Mouse (Mus musculus) forebrain, embryonic 15.5 days (tissue): ENCODE results near the gene Zfp286. TPM values are rescaled to one million over a fixed set of nuclear protein-coding genes. Genes with fewer than 3 reads are reported as not detected.

Experiments
- ATAC-seq: fragments of 200-750 bp; cut with Nextera tagmentation; replicated peaks from 2 replicates; pipeline ENCODE4 v1.8.0; 2017; ENCODE audit warnings: mild to moderate bottlenecking, moderate TSS enrichment, moderate library complexity
- H3K27ac ChIP-seq: fragments of 300-500 bp; sonication (generic); replicated peaks from 2 replicates; pipeline ENCODE4 v1.5.1; 2015; ENCODE audit warnings: mild to moderate bottlenecking, inconsistent platforms
- H3K27me3 ChIP-seq: fragments of 300-500 bp; sonication (generic); 2 replicates; pipeline ENCODE4 v1.6.1; 2015; ENCODE audit warnings: inconsistent platforms
- H3K36me3 ChIP-seq: fragments of 300-500 bp; sonication (generic); 2 replicates; pipeline ENCODE4 v1.6.1; 2015; ENCODE audit warnings: mild to moderate bottlenecking, inconsistent platforms
- H3K4me1 ChIP-seq: fragments of 300-500 bp; sonication (generic); 2 replicates; pipeline ENCODE4 v1.6.1; 2015; ENCODE audit warnings: inconsistent platforms
- H3K4me2 ChIP-seq: fragments of 300-500 bp; sonication (generic); replicated peaks from 2 replicates; pipeline ENCODE4 v1.6.1; 2015; ENCODE audit warnings: mild to moderate bottlenecking, inconsistent platforms
- H3K4me3 ChIP-seq: fragments of 300-500 bp; sonication (generic); 2 replicates; pipeline ENCODE4 v1.5.1; 2015; ENCODE audit warnings: mild to moderate bottlenecking, inconsistent platforms
- H3K9ac ChIP-seq: fragments of 300-500 bp; sonication (generic); replicated peaks from 2 replicates; pipeline ENCODE4 v1.6.1; 2015; ENCODE audit warnings: mild to moderate bottlenecking, inconsistent platforms
- H3K9me3 ChIP-seq: fragments of 300-500 bp; sonication (generic); 2 replicates; pipeline ENCODE4 v1.6.1; 2016; ENCODE audit warnings: inconsistent platforms
- WGBS: fragments of 180-500 bp; shearing (Covaris S2); methylation state at CpG from one replicate; pipeline ENCODE4 v1.1.7; 2015; ENCODE audit warnings: mixed read lengths; 5-methylcytosine and 5-hydroxymethylcytosine counted together
- polyA plus RNA-seq: library from polyadenylated mRNA; unstranded; fragments of >200 nt; fragmentation: Nextera tagmentation; extraction: Ambion mirVana; gene quantifications from 2 replicates; pipeline ENCODE4 v1.2.1, GENCODE M21; 2015

Gene Zfp286
- polyA plus RNA-seq, 1 experiment from 2014 or later: 41.8 TPM

DNA sequence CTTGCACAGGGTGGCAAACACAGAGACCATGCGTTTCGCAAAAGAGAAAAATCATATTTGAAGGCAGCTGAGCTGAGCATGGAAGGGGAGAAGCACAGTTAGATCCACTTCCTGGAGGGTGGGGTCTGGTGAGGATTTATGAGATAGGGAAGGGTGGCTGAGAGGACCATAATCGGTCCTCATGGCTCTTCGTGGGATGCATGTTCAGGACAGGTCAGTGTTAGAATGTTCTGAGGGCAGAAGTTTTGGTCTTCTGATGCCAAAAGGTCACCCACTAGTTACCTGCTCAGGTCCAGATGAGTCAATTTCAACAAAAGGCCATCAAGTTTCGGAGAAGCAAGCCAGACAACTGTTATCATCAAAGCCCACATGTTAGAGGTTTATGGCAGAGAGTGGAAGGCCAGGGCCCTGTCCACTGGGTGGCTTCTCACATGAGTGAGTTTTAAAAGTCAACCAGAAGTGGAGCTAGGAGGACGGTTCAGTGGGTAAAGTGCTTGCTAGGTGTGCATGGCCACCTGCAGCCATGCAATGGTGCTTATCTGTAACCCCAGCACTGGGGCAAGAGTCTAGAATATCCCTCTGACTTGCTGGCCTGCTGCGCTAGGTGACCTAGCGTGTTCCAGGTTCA lies 29.9 kb upstream of the Zfp286 start:
- H3K4me2 ChIP-seq: no peak overlapping the region; the same call in 1 of the 2 replicates
- ATAC-seq: no peak
- WGBS: 95% methylated on average over 8 of the region's 8 CpGs
- no peaks in the 10 kb centered on the region for H3K27me3 ChIP-seq
- no peaks in the 10 kb centered on the region for H3K9me3 ChIP-seq
- H3K4me1 ChIP-seq: peaks cover 17% of the 10 kb centered on the region
- no peak overlapping the region for H3K27ac ChIP-seq
- no peaks in the 10 kb centered on the region for H3K36me3 ChIP-seq
- no peak overlapping the region for H3K4me3 ChIP-seq
- H3K9ac ChIP-seq: no peak overlapping the region

GRCm38 (mm10) chr11:62816591-62816990 lies 27.3 kb upstream of the Zfp286 start:
- Histone ChIP-seq H3K36me3 (no peaks in the 10 kb centered on the region), H3K4me1 (peaks cover 17% of the 10 kb centered on the region), H3K4me3 (no peak overlapping the region), H3K9ac (no peak overlapping the region), H3K9me3 (no peaks in the 10 kb centered on the region), H3K27ac (no peak overlapping the region), H3K27me3 (no peaks in the 10 kb centered on the region), H3K4me2 (no peak overlapping the region)
- WGBS: 69% methylated on average over 6 of the region's 6 CpGs
- no peak for ATAC-seq

DNA sequence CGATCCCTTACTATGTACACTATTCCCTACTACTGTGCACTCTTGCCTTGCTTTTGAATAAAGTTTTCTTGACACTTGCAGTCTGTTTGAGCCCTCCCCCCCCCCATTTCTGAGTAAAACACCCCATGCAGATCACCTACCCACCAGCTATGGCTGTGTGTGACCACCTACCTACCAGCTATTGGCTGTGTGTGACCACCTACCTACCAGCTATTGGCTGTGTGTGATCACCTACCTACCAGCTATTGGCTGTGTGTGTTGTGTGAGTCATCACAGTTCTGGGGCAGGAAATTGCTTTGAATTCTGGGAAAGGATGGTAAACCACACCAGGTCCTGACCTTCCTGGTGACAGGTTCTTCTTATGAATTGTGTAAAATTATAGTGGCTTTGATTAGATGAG lies 26.2 kb upstream of the Zfp286 start:
- Histone ChIP-seq H3K9ac (no peak overlapping the region), H3K4me1 (peaks cover 10% of the 10 kb centered on the region), H3K27me3 (no peaks in the 10 kb centered on the region), H3K4me3 (no peak overlapping the region), H3K36me3 (no peaks in the 10 kb centered on the region), H3K4me2 (no peak overlapping the region), H3K27ac (no peak overlapping the region), H3K9me3 (no peaks in the 10 kb centered on the region)
- no peak for ATAC-seq
- WGBS: 95% methylated on average over 1 of the region's 1 CpGs

DNA sequence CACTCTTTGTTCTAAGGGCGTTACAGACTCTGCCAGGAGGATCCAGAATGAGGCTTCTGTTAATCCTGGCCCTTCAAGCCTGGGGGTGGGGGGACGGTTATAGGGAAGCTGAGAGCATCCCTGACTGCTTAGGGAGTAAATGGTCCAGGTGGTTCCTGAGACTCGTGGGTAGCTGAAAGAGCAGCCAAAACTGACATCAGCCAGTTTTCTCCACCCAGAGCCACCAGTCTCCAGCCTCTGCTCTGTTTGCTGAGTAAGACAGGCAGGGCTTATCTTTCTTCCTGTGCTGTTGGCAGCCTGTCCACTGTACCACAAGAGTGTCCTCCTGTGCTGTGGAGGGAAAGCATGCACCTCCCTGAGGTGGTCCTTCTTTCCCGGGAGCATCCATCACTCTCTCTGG lies 25.4 kb upstream of the Zfp286 start:
- ATAC-seq: no peak
- no peaks in the 10 kb centered on the region for H3K9me3 ChIP-seq
- H3K4me3 ChIP-seq: no peak overlapping the region
- no peak overlapping the region for H3K4me2 ChIP-seq
- no peak overlapping the region for H3K9ac ChIP-seq
- no peaks in the 10 kb centered on the region for H3K27me3 ChIP-seq
- WGBS: 63% methylated on average over 4 of the region's 4 CpGs
- peaks cover 2% of the 10 kb centered on the region; the same call in 1 of the 2 replicates for H3K4me1 ChIP-seq
- no peaks in the 10 kb centered on the region for H3K36me3 ChIP-seq
- H3K27ac ChIP-seq: no peak overlapping the region

DNA sequence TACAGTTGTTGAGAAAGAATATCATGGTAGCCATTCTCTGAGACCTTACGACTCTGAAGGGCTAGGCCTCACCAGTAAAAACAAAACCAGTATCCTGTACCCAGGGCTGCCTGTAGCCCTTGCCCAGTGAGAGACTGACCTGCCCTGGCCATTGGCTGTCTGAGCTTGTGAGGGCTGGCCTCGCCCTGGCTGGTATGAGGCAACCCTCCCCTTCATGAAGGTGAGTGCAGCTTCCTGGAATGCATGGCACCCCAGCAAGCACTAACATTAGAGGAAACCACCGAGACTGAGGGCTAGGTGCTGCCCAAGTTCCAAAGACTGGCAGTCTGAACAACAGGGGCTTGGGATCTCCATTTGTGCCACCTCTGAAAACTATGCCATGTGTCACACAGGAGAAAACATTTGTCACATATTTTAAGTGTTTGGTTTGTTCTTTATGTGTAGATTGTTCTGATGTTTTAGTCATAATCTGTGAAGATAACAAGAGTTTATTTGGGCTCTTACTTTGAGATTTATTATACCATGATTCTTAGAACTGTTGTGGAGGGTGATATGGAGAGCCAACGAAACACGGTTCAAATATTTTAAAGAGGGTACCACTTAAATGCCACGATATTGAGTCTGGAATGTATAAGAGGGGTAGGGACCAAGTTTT lies 24.8 kb upstream of the Zfp286 start:
- Histone ChIP-seq H3K4me1 (no peaks in the 10 kb centered on the region), H3K4me3 (no peak overlapping the region), H3K27ac (no peak overlapping the region), H3K27me3 (no peaks in the 10 kb centered on the region), H3K9me3 (no peaks in the 10 kb centered on the region), H3K4me2 (no peak overlapping the region), H3K9ac (no peak overlapping the region), H3K36me3 (no peaks in the 10 kb centered on the region)
- 72% methylated on average over 6 of the region's 6 CpGs for WGBS
- ATAC-seq: no peak

GRCm38 (mm10) chr11:62813497-62813896 lies 24.2 kb upstream of the Zfp286 start:
- no peaks in the 10 kb centered on the region for H3K4me1 ChIP-seq
- WGBS: 60% methylated on average over 1 of the region's 1 CpGs
- no peak for ATAC-seq
- H3K9ac ChIP-seq: no peak overlapping the region
- H3K9me3 ChIP-seq: no peaks in the 10 kb centered on the region
- H3K27me3 ChIP-seq: no peaks in the 10 kb centered on the region
- no peak overlapping the region for H3K27ac ChIP-seq
- no peak overlapping the region for H3K4me2 ChIP-seq
- no peaks in the 10 kb centered on the region for H3K36me3 ChIP-seq
- H3K4me3 ChIP-seq: no peak overlapping the region

GRCm38 (mm10) chr11:62812268-62812667 lies 23.0 kb upstream of the Zfp286 start:
- no peaks in the 10 kb centered on the region for H3K9me3 ChIP-seq
- H3K36me3 ChIP-seq: no peaks in the 10 kb centered on the region
- H3K4me3 ChIP-seq: no peak overlapping the region
- no peak overlapping the region for H3K9ac ChIP-seq
- no peaks in the 10 kb centered on the region for H3K4me1 ChIP-seq
- ATAC-seq: no peak
- no peaks in the 10 kb centered on the region for H3K27me3 ChIP-seq
- WGBS: 85% methylated on average over 6 of the region's 6 CpGs
- H3K4me2 ChIP-seq: no peak overlapping the region
- no peak overlapping the region for H3K27ac ChIP-seq

- H3K4me3 ChIP-seq: no peak overlapping the region
- H3K9me3 ChIP-seq: no peaks in the 10 kb centered on the region
- no peaks in the 10 kb centered on the region for H3K36me3 ChIP-seq
- no peak overlapping the region for H3K4me2 ChIP-seq
- WGBS: 79% methylated on average over 4 of the region's 4 CpGs
- no peaks in the 10 kb centered on the region for H3K27me3 ChIP-seq
- no peak overlapping the region for H3K9ac ChIP-seq
- H3K4me1 ChIP-seq: no peaks in the 10 kb centered on the region
- no peak for ATAC-seq
- H3K27ac ChIP-seq: no peak overlapping the region
Observed at GRCm38 (mm10) chr11:62809201-62809600, 19.9 kb upstream of the Zfp286 start.

- Histone ChIP-seq H3K9me3 (no peaks in the 10 kb centered on the region), H3K4me2 (no peak overlapping the region), H3K36me3 (no peaks in the 10 kb centered on the region), H3K4me3 (no peak overlapping the region), H3K9ac (no peak overlapping the region), H3K27me3 (no peaks in the 10 kb centered on the region), H3K27ac (no peak overlapping the region), H3K4me1 (no peaks in the 10 kb centered on the region)
- no peak for ATAC-seq
- WGBS: 90% methylated on average over 2 of the region's 2 CpGs
Observed at GRCm38 (mm10) chr11:62807965-62808364, 18.7 kb upstream of the Zfp286 start.

GRCm38 (mm10) chr11:62804119-62804518 lies 14.9 kb upstream of the Zfp286 start:
- H3K27me3 ChIP-seq: no peaks in the 10 kb centered on the region
- H3K4me3 ChIP-seq: no peak overlapping the region
- no peaks in the 10 kb centered on the region for H3K36me3 ChIP-seq
- ATAC-seq: no peak
- no peaks in the 10 kb centered on the region for H3K9me3 ChIP-seq
- H3K9ac ChIP-seq: no peak overlapping the region
- no peak overlapping the region for H3K4me2 ChIP-seq
- no peak overlapping the region for H3K27ac ChIP-seq
- 55% methylated on average over 13 of the region's 13 CpGs for WGBS
- H3K4me1 ChIP-seq: no peaks in the 10 kb centered on the region

DNA sequence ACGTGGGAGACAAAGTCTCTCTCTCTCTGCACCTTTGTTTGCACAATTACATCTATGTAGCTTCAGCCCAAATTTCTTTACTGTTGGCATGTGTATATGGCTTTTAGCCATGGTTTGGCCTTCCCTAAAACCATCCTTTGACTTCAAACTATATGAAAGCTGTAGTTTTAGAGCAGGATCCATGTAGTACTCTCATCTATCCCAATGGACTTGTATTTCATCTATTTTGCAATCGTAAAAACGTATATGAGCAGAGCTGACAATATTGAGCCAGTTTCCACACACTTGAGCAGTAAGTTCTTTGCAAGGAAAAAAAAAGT lies 315 bp upstream of the Zfp286 start:
- peaks cover 11% of the 10 kb centered on the region for H3K4me1 ChIP-seq
- H3K36me3 ChIP-seq: peaks cover 20% of the 10 kb centered on the region
- no peak for ATAC-seq
- H3K27ac ChIP-seq: peak overlapping the region; percentile 68
- peak overlapping the region; percentile 65 for H3K4me2 ChIP-seq
- WGBS: 60% methylated on average over 3 of the region's 3 CpGs
- H3K27me3 ChIP-seq: no peaks in the 10 kb centered on the region
- peak overlapping the region; percentile 49 for H3K4me3 ChIP-seq
- no peaks in the 10 kb centered on the region for H3K9me3 ChIP-seq
- peak overlapping the region; percentile 60 for H3K9ac ChIP-seq

- Histone ChIP-seq H3K27ac (no peak overlapping the region), H3K4me2 (no peak overlapping the region), H3K36me3 (peaks cover 53% of the 10 kb centered on the region), H3K4me1 (no peaks in the 10 kb centered on the region), H3K4me3 (no peak overlapping the region), H3K27me3 (no peaks in the 10 kb centered on the region), H3K9me3 (peaks cover 44% of the 10 kb centered on the region), H3K9ac (no peak overlapping the region)
- 95% methylated on average over 7 of the region's 7 CpGs for WGBS
- no peak for ATAC-seq
Observed at GRCm38 (mm10) chr11:62776510-62776909, 12.8 kb downstream of the Zfp286 start.
